Mouse (Mus musculus): ENCODE data around the gene Acot8.

- TF ChIP-seq CTCF (IDR thresholded peaks at IDR 0.05; ENCODE audit: low read depth, low read length), result no peak
- TF ChIP-seq GATA1 (IDR thresholded peaks at IDR 0.05; ENCODE audit: borderline replicate concordance, low read length), result no peak
- no peak for TF ChIP-seq POLR2AphosphoS5 (IDR thresholded peaks at IDR 0.05; ENCODE audit: insufficient replicate concordance, low read depth, low read length)
Observed at GRCm38 (mm10) chr2:164792400-164793190, 12.1 kb downstream of the Acot8 start.
